Mouse (Mus musculus) right cerebral cortex, postnatal 14 days (tissue): ENCODE results near the gene Senp3.
"Not testable (repeated sequence)": the region's sequence is repeated elsewhere in the genome, so short reads cannot be mapped to it uniquely, and the experiment has no call there.

Experiments used
- DNase-seq: peaks from one replicate; pipeline ENCODE4 v3.0.0; 2022

The Senp3 gene

GRCm38 (mm10) chr11:69645860-69646259, 36.0 kb downstream of the Senp3 start:
- DNase-seq, result no peak

- DNase-seq, result no peak
Observed at GRCm38 (mm10) chr11:69635471-69635870, 46.4 kb downstream of the Senp3 start.

- no peak for DNase-seq
Observed at GRCm38 (mm10) chr11:69633128-69633866, 48.6 kb downstream of the Senp3 start.

DNA sequence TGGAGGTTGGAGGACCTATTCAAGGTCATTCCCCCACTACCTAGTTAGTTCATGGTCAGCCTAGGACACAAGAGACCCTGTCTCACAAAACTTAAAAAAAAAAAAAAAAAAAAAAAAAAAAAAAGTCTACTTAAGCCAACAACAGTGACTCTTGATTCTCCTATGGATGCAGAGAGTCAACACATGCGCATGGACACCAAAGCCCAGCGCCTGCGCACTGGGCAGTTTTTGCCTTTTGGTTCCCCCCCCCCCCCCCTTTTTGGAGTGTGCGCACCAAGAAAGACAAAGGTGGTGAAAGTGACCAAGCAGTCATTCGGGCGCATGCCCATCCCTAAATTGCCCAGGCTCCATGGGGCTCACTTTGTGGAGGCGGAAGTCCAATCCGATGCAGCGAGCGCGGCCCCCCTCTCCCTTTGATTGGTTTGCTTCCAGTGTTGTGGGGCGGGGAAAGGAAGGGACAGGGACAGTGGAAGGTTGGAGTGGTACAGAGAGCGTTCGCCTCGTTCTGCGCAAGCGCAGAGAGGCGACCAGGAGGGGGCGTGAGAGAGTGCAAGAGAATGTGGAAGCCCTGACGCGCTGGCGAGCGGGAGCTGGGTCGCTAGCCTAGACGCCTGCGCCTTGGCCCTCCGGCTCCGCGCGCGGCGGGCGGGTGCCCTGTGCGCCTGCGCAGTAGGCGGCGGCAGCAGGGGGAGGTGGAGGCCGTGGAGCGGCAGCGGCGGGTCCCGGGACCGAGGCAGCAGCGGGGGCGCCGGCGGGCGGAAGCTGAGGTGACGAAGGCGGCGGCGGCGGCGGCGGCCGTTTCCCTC, 49.4 kb downstream of the Senp3 start, which contains the start of gene Fxr2:
Gene Fxr2, plus strand, starts transcription at position 707 of the 806 bp plus-strand sequence.
- DNase-seq, result peak; percentile 100

DNA sequence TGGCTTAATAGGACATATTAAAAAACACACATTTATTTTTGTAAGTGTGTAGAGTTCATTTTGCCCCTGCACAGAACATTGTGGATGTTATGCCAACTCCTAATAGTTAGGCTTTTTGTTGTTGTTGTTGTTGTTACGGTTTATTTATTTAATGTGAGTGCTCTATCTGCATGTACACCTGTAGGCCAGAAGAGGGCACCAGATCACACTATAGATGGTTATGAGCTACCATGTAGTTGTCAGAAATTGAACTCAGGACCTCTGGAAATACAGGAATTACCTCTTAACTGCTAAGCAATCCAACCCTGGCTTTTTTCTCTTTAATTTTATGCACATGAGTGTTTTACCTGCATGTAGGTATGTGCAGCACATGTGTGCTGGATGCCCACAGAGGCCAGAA, 52.1 kb downstream of the Senp3 start:
- DNase-seq, result no peak

GRCm38 (mm10) chr11:69628286-69628685, 53.6 kb downstream of the Senp3 start:
- peak; percentile 65 for DNase-seq

DNA sequence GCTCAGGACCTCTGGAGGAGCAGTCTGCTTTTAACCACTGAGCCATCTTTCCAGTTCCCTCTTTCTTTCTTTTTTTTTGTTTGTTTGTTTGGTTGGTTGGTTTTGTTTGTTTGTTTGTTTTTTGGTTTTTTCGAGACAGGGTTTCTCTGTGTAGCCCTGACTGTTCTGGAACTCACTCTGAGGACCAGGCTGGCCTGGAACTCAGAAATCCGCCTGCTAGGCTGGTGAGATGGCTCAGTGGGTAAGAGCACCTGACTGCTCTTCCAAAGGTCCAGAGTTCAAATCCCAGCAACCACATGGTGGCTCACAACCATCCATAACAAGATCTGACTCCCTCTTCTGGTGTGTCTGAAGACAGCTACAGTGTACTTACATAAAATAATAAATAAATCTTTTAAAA, 57.5 kb downstream of the Senp3 start:
- not testable (repeated sequence) for DNase-seq
